Mouse (Mus musculus): ENCODE measurements at regions not wholly inside any gene's neighbourhood (a gene's known extent, or its start where the extent isn't known, plus 50 kb on each side); places are given as distances from the start of the nearest gene placed in this dataset.

GRCm38 (mm10) chr13:6897666-6898065, 249.1 kb upstream of the Pfkp start:
- TF ChIP-seq POLR2A (IDR thresholded peaks at IDR 0.05; ENCODE audit: borderline replicate concordance, insufficient read depth, low read length) (no peak), CTCF (IDR thresholded peaks at IDR 0.05; ENCODE audit: borderline replicate concordance, insufficient read depth, low read depth, low read length) (no peak)
